Mouse (Mus musculus) kidney, embryonic 14.5 days (tissue): ENCODE results near the gene Klf11. TPM values are rescaled to one million over a fixed set of nuclear protein-coding genes. Genes with fewer than 3 reads are reported as not detected.
"Not testable (repeated sequence)": the region's sequence is repeated elsewhere in the genome, so short reads cannot be mapped to it uniquely, and the experiment has no call there.

Source experiments
- ATAC-seq: fragments of 200-750 bp; cut with Nextera tagmentation; 2 replicates; pipeline ENCODE4 v1.8.0; 2017; ENCODE audit warnings: moderate number of reproducible peaks, mild to moderate bottlenecking, moderate TSS enrichment, moderate library complexity; ENCODE audit not compliant: low FRiP score, low TSS enrichment
- H3K27ac ChIP-seq: fragments of 300-500 bp; sonication (generic); 2 replicates; pipeline ENCODE4 v1.5.1; 2014; ENCODE audit warnings: low read depth, mild to moderate bottlenecking, low read length, moderate library complexity, mixed read lengths
- H3K27me3 ChIP-seq: fragments of 300-500 bp; sonication (generic); 2 replicates; pipeline ENCODE4 v1.6.1; 2014; ENCODE audit warnings: mild to moderate bottlenecking, low read length; ENCODE audit not compliant: control insufficient read depth, insufficient read depth
- H3K36me3 ChIP-seq: fragments of 300-500 bp; sonication (generic); 2 replicates; pipeline ENCODE4 v1.6.1; 2014; ENCODE audit warnings: low read length, mixed read lengths; ENCODE audit not compliant: control insufficient read depth, insufficient read depth
- H3K4me1 ChIP-seq: fragments of 300-500 bp; sonication (generic); 2 replicates; pipeline ENCODE4 v1.6.1; 2014; ENCODE audit warnings: low read length, mixed read lengths; ENCODE audit not compliant: control insufficient read depth, insufficient read depth
- H3K4me2 ChIP-seq: fragments of 300-500 bp; sonication (generic); replicated peaks from 2 replicates; pipeline ENCODE4 v1.6.1; 2014; ENCODE audit warnings: low read depth, mild to moderate bottlenecking, low read length
- H3K4me3 ChIP-seq: fragments of 300-500 bp; sonication (generic); 2 replicates; pipeline ENCODE4 v1.5.1; 2014; ENCODE audit warnings: mild to moderate bottlenecking, low read length
- H3K9ac ChIP-seq: fragments of 300-500 bp; sonication (generic); 2 replicates; pipeline ENCODE4 v1.6.1; 2014; ENCODE audit warnings: low read depth, mild to moderate bottlenecking, low read length, moderate library complexity
- H3K9me3 ChIP-seq: fragments of 300-500 bp; sonication (generic); 2 replicates; pipeline ENCODE4 v1.6.1; 2016; ENCODE audit warnings: low read length; ENCODE audit not compliant: control insufficient read depth
- WGBS: fragments of 180-500 bp; shearing (Covaris S2); extraction: QIAGEN DNeasy Blood & Tissue Kit; methylation state at CpG from one replicate; pipeline ENCODE4 v1.1.7; 2014; 5-methylcytosine and 5-hydroxymethylcytosine counted together
- polyA plus RNA-seq: library from polyadenylated mRNA; unstranded; fragments of >200 nt; fragmentation: Nextera tagmentation; extraction: Ambion mirVana; gene quantifications from 2 replicates; pipeline ENCODE4 v1.2.1, GENCODE M21; 2014

Klf11 gene
- polyA plus RNA-seq, 1 experiment from 2014 or later, result 11.9 TPM

GRCm38 (mm10) chr12:24686696-24687346, 35.7 kb downstream of the Klf11 start:
- no peaks in the 10 kb centered on the region for H3K36me3 ChIP-seq
- no peaks in the 10 kb centered on the region; the same call in 1 of the 2 replicates for H3K9me3 ChIP-seq
- 63% methylated on average over 11 of the region's 11 CpGs for WGBS
- no peak overlapping the region for H3K4me3 ChIP-seq
- H3K27ac ChIP-seq, result peak overlapping the region; percentile 86
- no peak overlapping the region for H3K4me2 ChIP-seq
- peaks cover 12% of the 10 kb centered on the region; the same call in 1 of the 2 replicates for H3K27me3 ChIP-seq
- H3K4me1 ChIP-seq, result peaks cover 15% of the 10 kb centered on the region
- no peak for ATAC-seq
- H3K9ac ChIP-seq, result no peak overlapping the region

DNA sequence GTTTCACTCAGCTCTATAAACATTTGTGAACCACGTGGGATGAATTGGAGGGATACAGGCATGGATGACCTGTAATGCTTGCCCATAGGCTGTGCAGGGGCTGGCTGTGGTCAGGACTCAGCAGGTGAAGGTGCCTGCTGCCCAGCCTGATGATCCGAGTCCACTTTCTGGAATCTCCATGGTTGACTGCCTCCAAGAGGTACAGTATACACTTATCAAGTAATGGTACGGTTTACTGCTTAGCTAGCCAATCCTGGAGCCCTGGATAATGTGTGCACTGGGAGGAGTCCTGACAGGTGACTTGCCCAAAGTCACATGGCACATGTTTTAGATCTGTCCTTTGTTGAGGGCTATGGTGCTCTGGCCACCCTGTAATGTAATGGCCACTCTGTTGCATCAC, 39.3 kb downstream of the Klf11 start:
- H3K27me3 ChIP-seq, result no peaks in the 10 kb centered on the region
- ATAC-seq, result peak; percentile 41; the same call in 1 of the 2 replicates

DNA sequence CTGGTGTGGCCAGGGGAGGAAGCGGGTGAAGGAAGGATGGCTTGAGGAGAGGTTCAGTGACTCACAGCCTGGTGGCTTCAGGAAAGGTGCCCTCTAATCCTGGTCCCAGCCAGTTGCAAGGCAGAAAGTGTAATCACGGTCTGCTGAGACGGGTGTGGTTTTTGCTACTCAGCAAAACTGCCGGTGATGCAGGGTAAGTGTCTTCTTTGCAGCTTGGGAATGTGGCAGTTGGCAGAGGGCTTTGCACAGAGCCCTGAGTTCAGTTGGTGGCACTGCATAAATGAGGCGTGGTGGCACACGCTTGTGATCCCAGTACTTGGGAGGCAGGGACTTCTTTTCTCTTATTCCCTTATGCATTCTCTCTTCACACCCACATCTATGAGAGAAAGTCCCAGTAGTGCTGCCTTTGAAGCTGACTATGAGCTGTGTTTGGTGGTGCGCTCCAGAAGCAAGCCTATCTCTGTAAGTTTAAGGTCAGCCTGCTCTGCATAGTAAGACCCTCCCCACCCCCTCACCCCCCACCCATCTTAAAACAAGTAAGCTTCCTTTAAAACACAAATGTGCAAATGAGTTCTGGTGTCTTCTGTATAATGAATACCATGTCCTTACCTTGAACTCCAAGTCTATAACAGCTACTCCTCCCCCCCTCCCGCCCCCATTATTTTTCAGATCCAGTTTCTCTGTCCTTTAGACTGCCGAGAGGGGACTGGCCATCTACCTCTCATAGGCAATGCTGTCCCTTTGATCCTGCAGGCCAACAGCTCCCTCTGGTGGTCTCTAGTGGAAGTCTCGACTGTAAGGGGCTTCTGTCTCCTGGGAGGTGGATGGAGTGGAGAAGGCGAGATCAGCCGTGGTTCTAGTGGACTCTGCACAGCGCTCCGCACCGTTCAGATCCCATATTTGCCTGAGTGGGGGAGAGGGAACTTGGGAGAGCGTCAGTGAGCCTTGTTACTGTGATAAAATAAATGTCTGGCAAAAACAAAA, 45.7 kb downstream of the Klf11 start:
- H3K4me1 ChIP-seq, result no peaks in the 10 kb centered on the region
- no peak overlapping the region for H3K4me2 ChIP-seq
- no peak overlapping the region for H3K9ac ChIP-seq
- no peak overlapping the region for H3K4me3 ChIP-seq
- no peaks in the 10 kb centered on the region for H3K36me3 ChIP-seq
- no peaks in the 10 kb centered on the region for H3K9me3 ChIP-seq
- 36% methylated on average over 16 of the region's 16 CpGs for WGBS
- ATAC-seq, result peak; percentile 86
- H3K27ac ChIP-seq, result no peak overlapping the region
- H3K27me3 ChIP-seq, result no peaks in the 10 kb centered on the region

More for the DNA sequence above, 39.3 kb downstream of the Klf11 start:
- no peaks in the 10 kb centered on the region for H3K36me3 ChIP-seq
- H3K9me3 ChIP-seq, result no peaks in the 10 kb centered on the region; the same call in 1 of the 2 replicates
- 46% methylated on average over 3 of the region's 3 CpGs for WGBS
- H3K27ac ChIP-seq, result peak overlapping the region; percentile 30; the same call in 1 of the 2 replicates
- no peak overlapping the region for H3K4me2 ChIP-seq
- H3K4me3 ChIP-seq, result no peak overlapping the region
- H3K4me1 ChIP-seq, result no peaks in the 10 kb centered on the region
- no peak overlapping the region for H3K9ac ChIP-seq

DNA sequence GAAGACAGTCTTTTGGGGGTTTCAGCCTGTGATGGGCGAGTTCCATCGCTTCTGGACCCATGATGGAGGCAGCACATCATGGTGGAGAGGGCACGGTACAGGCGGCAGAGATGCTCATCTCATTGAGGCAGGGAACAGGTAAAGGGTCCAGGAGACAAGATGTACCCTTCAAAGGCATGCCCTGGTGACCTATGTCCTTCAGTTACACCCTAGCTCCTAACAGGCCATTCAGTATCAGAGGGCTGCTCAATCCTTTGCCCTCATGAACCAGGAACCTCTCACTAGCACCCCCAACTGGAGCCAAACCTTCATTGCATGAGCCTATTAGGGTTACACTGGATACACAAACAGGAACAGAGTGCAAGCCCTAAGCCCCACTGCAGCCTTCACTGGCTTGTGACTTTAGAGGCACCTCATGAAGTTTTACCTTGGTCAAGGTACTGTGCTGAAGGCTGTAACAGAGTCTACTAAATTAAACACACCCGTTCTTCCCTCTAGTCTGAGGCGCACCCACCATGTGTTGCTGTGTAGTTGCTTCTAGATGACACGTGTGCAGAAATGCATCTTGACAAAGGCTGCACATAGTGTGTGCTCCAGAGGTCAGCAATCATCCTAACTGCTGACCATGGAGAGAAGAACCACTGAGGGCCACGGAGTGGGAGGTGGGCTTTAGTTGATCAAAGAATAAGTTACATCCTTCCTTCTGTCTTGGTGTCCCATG, 46.6 kb downstream of the Klf11 start:
- Histone ChIP-seq H3K36me3 (no peaks in the 10 kb centered on the region), H3K9me3 (no peaks in the 10 kb centered on the region), H3K27me3 (no peaks in the 10 kb centered on the region), H3K4me2 (no peak overlapping the region), H3K4me1 (no peaks in the 10 kb centered on the region), H3K27ac (no peak overlapping the region), H3K9ac (no peak overlapping the region), H3K4me3 (no peak overlapping the region)
- WGBS, result 56% methylated on average over 8 of the region's 8 CpGs
- peak; percentile 25; the same call in 1 of the 2 replicates for ATAC-seq

DNA sequence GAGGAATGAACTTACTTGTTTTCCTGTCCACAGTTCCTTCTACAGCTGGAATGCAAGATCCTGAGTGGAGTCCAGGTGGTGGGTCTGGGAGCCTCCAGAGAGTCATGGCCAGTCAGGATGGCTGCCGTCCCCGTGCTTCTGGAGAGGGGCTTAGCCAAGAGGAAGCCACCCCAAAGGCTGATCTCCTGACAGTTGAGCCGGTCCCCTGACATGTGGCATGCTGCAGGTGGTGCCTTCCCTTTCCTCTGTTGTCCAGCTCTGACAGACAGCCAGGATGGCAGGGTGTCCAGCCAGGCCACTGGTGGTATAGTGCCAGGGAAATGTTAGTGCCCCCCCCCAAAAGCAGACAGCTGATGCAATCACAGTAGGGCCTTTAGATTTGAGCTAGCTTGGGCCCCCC, 47.4 kb downstream of the Klf11 start:
- 74% methylated on average over 3 of the region's 3 CpGs for WGBS
- Histone ChIP-seq H3K27ac (no peak overlapping the region), H3K4me3 (no peak overlapping the region), H3K27me3 (no peaks in the 10 kb centered on the region), H3K9me3 (no peaks in the 10 kb centered on the region), H3K36me3 (no peaks in the 10 kb centered on the region), H3K4me1 (no peaks in the 10 kb centered on the region), H3K9ac (no peak overlapping the region), H3K4me2 (no peak overlapping the region)
- no peak for ATAC-seq

GRCm38 (mm10) chr12:24699578-24699977, 48.5 kb downstream of the Klf11 start:
- Histone ChIP-seq H3K27ac (no peak overlapping the region), H3K27me3 (no peaks in the 10 kb centered on the region), H3K4me1 (no peaks in the 10 kb centered on the region), H3K9me3 (no peaks in the 10 kb centered on the region), H3K36me3 (no peaks in the 10 kb centered on the region), H3K4me3 (no peak overlapping the region), H3K9ac (no peak overlapping the region), H3K4me2 (no peak overlapping the region)
- 53% methylated on average over 10 of the region's 10 CpGs for WGBS
- no peak for ATAC-seq

DNA sequence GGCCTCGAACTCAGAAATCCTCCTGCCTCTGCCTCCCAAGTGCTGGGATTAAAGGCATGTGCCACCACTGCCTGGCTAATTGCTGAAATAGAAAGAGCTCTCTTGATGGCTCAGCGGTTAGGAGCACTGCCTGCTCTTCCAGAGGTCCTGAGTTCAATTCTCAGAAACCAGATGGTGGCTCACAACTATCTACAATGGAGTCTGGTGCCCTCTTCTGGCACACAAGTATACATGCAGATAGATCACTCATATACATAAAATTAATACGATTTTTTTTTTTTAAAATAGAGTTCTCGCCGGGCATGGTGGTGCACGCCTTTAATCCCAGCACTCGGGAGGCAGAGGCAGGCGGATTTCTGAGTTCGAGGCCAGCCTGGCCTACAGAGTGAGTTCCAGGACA, 50.5 kb downstream of the Klf11 start:
- not testable (repeated sequence) for H3K4me2 ChIP-seq, ATAC-seq, H3K9ac ChIP-seq, H3K27ac ChIP-seq, H3K9me3 ChIP-seq, H3K36me3 ChIP-seq, H3K4me1 ChIP-seq, H3K27me3 ChIP-seq, H3K4me3 ChIP-seq
- WGBS, result 86% methylated on average over 9 of the region's 9 CpGs

DNA sequence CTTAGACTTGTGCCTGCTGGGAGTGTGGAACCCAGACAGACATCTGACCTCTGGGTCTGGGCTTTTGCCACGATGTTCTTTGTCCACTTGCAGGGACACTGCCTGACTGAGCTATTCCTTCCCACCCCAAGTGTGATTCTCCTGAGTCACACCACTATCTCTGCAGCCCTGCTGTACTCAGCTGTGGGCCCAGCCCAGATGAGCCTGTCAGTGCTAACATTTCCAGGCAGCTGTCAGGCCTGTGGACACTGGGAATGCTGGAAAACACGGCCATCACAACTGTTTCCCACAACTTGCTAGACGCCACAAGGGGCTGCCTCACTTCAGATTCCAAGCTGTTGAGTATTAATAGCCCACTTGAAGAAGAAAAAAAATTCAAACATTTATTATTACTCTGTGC, 51.9 kb downstream of the Klf11 start:
- WGBS, result 90% methylated on average over 3 of the region's 3 CpGs
- H3K9me3 ChIP-seq, result no peaks in the 10 kb centered on the region
- peaks cover 5% of the 10 kb centered on the region; the same call in 1 of the 2 replicates for H3K4me1 ChIP-seq
- no peak overlapping the region for H3K4me3 ChIP-seq
- H3K27ac ChIP-seq, result no peak overlapping the region
- H3K9ac ChIP-seq, result no peak overlapping the region
- no peaks in the 10 kb centered on the region for H3K36me3 ChIP-seq
- ATAC-seq, result no peak
- no peaks in the 10 kb centered on the region for H3K27me3 ChIP-seq
- no peak overlapping the region for H3K4me2 ChIP-seq
